Comparison of ENCODE assay signal across 10 mouse cellular contexts in the genomic region with DNA sequence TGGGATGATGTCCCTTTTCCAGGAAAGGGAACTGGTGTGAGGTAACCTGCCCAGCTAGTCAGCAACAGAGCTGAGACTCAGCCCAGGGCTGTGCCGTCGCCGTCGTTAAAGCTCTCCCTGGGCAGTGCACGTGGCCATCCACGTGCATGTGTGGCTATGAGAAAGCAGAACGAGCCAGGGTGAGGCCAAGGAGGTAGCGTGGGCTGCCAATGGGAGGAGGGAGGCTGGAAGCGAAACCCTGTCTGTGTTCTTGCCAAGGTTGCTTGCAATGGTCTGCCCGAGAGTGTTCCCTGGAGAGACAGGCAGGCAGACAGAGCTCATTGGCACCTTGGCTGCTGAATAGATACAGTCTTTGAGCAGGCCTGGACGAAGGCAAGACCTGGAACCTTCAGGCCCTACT. TPM values are rescaled to one million over a fixed set of nuclear protein-coding genes. Genes with fewer than 3 reads are reported as not detected.
A peak's percentile ranks its signal among the peaks of the same experiment; 100 is the strongest.
DNase-seq lines count a peak whose midpoint lies in the region; ATAC-seq and TF ChIP-seq lines count a peak whose summit lies in the region.
"Had no signal": no experiment of that assay in that cellular context is flagged by ENCODE, and none has a peak within 500 bp of the region (broad histone marks: within the 10 kb centered on the region; RNA-seq: fewer than 3 reads in every experiment).

No protein-coding gene starts in this region.

- peak; percentile 65 for ATAC-seq in forebrain, postnatal 0 days
- ATAC-seq in forebrain, embryonic 15.5 days (replicated peaks): no peak
- ATAC-seq in limb, embryonic 12.5 days (ENCODE audit: insufficient number of reproducible peaks, insufficient read depth, low FRiP score, low TSS enrichment, low read depth): no peak
- ATAC-seq in activated CD4-positive, CD25-positive, alpha-beta regulatory T cell, adult 4 months: no peak

- H3K27ac ChIP-seq in forebrain, postnatal 0 days (ENCODE audit: low read depth, low read length): no peak overlapping the region
- H3K27ac ChIP-seq in forebrain, embryonic 15.5 days (replicated peaks): no peak overlapping the region
- H3K27ac ChIP-seq in testis, adult 2 months (ENCODE audit: control insufficient read depth, insufficient read depth, low read depth, low read length): peak overlapping the region; percentile 36
- H3K27ac ChIP-seq in limb, embryonic 12.5 days: no peak overlapping the region
- H3K27ac ChIP-seq: kidney, postnatal 0 days had no signal

- no peaks in the 10 kb centered on the region for H3K27me3 ChIP-seq in forebrain, postnatal 0 days (ENCODE audit: insufficient read depth, low read length)
- no peaks in the 10 kb centered on the region for H3K27me3 ChIP-seq in forebrain, embryonic 15.5 days
- H3K27me3 ChIP-seq in testis, adult 2 months (ENCODE audit: control insufficient read depth, insufficient read depth, low read length): no peaks in the 10 kb centered on the region
- peaks cover 3% of the 10 kb centered on the region; the same call in 1 of the 2 replicates for H3K27me3 ChIP-seq in limb, embryonic 12.5 days

- H3K9me3 ChIP-seq in forebrain, postnatal 0 days (ENCODE audit: low read length): no peaks in the 10 kb centered on the region
- H3K9me3 ChIP-seq in forebrain, embryonic 15.5 days: no peaks in the 10 kb centered on the region
- no peaks in the 10 kb centered on the region for H3K9me3 ChIP-seq in limb, embryonic 12.5 days

- no peak overlapping the region for H3K4me3 ChIP-seq in forebrain, postnatal 0 days (ENCODE audit: low read depth, low read length)
- no peak overlapping the region for H3K4me3 ChIP-seq in forebrain, embryonic 15.5 days
- no peak overlapping the region for H3K4me3 ChIP-seq in testis, adult 2 months (ENCODE audit: control insufficient read depth, low read depth, low read length)
- no peak overlapping the region for H3K4me3 ChIP-seq in limb, embryonic 12.5 days (replicated peaks)
- H3K4me3 ChIP-seq: myocyte had no signal

- no peaks in the 10 kb centered on the region for H3K4me1 ChIP-seq in forebrain, postnatal 0 days (ENCODE audit: insufficient read depth)
- H3K4me1 ChIP-seq in forebrain, embryonic 15.5 days: no peaks in the 10 kb centered on the region
- H3K4me1 ChIP-seq in testis, adult 2 months (ENCODE audit: control insufficient read depth, insufficient read depth, low read length): no peaks in the 10 kb centered on the region; the same call in 1 of the 2 replicates
- H3K4me1 ChIP-seq in limb, embryonic 12.5 days (replicated peaks): peaks cover 18% of the 10 kb centered on the region

- WGBS in forebrain, postnatal 0 days: 42% methylated on average over 11 of the region's 11 CpGs
- whole genome bisulfite sequencing in forebrain, embryonic 15.5 days: 51% methylated on average over 11 of the region's 11 CpGs
- WGBS in limb, embryonic 12.5 days: 60% methylated on average over 11 of the region's 11 CpGs

- H3K36me3 ChIP-seq in forebrain, postnatal 0 days (ENCODE audit: insufficient read depth): no peaks in the 10 kb centered on the region
- H3K36me3 ChIP-seq in forebrain, embryonic 15.5 days: no peaks in the 10 kb centered on the region
- no peaks in the 10 kb centered on the region for H3K36me3 ChIP-seq in testis, adult 2 months (ENCODE audit: control insufficient read depth, insufficient read depth, low read length)
- H3K36me3 ChIP-seq in limb, embryonic 12.5 days: no peaks in the 10 kb centered on the region

- no peak for TF ChIP-seq POLR2A in testis, adult 2 months (IDR thresholded peaks at IDR 0.05; ENCODE audit: control insufficient read depth, low read depth, low read length)

- H3K9ac ChIP-seq in forebrain, postnatal 0 days: no peak overlapping the region
- no peak overlapping the region for H3K9ac ChIP-seq in forebrain, embryonic 15.5 days (replicated peaks)
- 0 out of 2 replicates have a peak overlapping the region, but pooled peaks have one; percentile 12 for H3K9ac ChIP-seq in limb, embryonic 12.5 days (replicated peaks)

- H3K4me2 ChIP-seq in forebrain, postnatal 0 days (ENCODE audit: low read depth): no peak overlapping the region
- H3K4me2 ChIP-seq in forebrain, embryonic 15.5 days (replicated peaks): no peak overlapping the region
- no peak overlapping the region for H3K4me2 ChIP-seq in limb, embryonic 12.5 days

- DNase-seq in forebrain, postnatal 0 days: no peak
- DNase-seq in testis, postnatal 10 days (ENCODE audit: low spot score): no peak
- DNase-seq in gonadal fat pad, adult 2 months (ENCODE audit: low read depth): peak; percentile 84
- DNase-seq in B cell, adult 2 months: no peak

- no peak for TF ChIP-seq CTCF in forebrain, postnatal 0 days (IDR thresholded peaks at IDR 0.05; ENCODE audit: low read depth)
- TF ChIP-seq CTCF in testis, adult 2 months (IDR thresholded peaks at IDR 0.05; ENCODE audit: control insufficient read depth, insufficient read depth, insufficient replicate concordance, low read depth, low read length): no peak

RNA-seq across cellular contexts. Expression of a gene that starts 36.7 kb away (rescaled TPM):
- 53.9 and 54.1 TPM in 2 replicates for total RNA-seq in forebrain, postnatal 0 days (2014; rRNA removed)
- 32.7 and 33.2 TPM in 2 replicates for polyA plus RNA-seq in forebrain, postnatal 0 days (2015; fragmentation: Nextera tagmentation; extraction: Ambion mirVana)
- polyA plus RNA-seq in forebrain, embryonic 15.5 days (2015; fragmentation: Nextera tagmentation; extraction: Ambion mirVana): 16.0 and 20.7 TPM in 2 replicates
- polyA plus RNA-seq in testis, adult 2 months (2012; rRNA removed): 63.9 and 76.7 TPM in 2 replicates
- polyA plus RNA-seq in gonadal fat pad, adult 2 months (2012; rRNA removed): 34.9 and 39.4 TPM in 2 replicates
- polyA plus RNA-seq in limb, embryonic 12.5 days (2016; fragmentation: Nextera tagmentation; extraction: Ambion mirVana): 16.4 and 16.5 TPM in 2 replicates
- 1 to 10 TPM in 1 of 2 experiments, not detected in 1; 1.3 TPM for polyA plus RNA-seq in activated CD4-positive, CD25-positive, alpha-beta regulatory T cell, adult 4 months (2017; shearing (Covaris generic))
